Mouse (Mus musculus) heart, embryonic 14.5 days (tissue): ENCODE measurements around the gene Gucy2d. TPM values are rescaled to one million over a fixed set of nuclear protein-coding genes. Genes with fewer than 3 reads are reported as not detected.

Source experiments
- ATAC-seq: fragments of 200-750 bp; cut with Nextera tagmentation; 2 replicates; pipeline ENCODE4 v1.8.0; 2017; ENCODE audit warnings: low read depth, moderate TSS enrichment; ENCODE audit not compliant: insufficient number of reproducible peaks, insufficient read depth, low FRiP score
- H3K27ac ChIP-seq, 2 experiments: fragments of 200-500 bp in 1 of 2; fragments of 300-500 bp in 1 of 2; sonication (generic) in 1 of 2; replicated peaks in 1 of 2; 2 replicates each; pipeline ENCODE4 v1.5.1; 2012 to 2014; ENCODE audit warnings: low read depth in 2 of 2, low read length in 2 of 2, control low read depth in 1 of 2, mild to moderate bottlenecking in 1 of 2, mixed read lengths in 1 of 2; ENCODE audit not compliant: control insufficient read depth in 1 of 2, insufficient read depth in 1 of 2
- H3K27me3 ChIP-seq: fragments of 300-500 bp; sonication (generic); 2 replicates; pipeline ENCODE4 v1.6.1; 2014; ENCODE audit warnings: mild to moderate bottlenecking, low read length, control low read depth; ENCODE audit not compliant: control insufficient read depth, insufficient read depth
- H3K36me3 ChIP-seq: fragments of 300-500 bp; sonication (generic); 2 replicates; pipeline ENCODE4 v1.6.1; 2014; ENCODE audit warnings: mild to moderate bottlenecking, control low read depth, low read length, mixed read lengths; ENCODE audit not compliant: control insufficient read depth, insufficient read depth
- H3K4me1 ChIP-seq, 2 experiments: fragments of 200-500 bp in 1 of 2; fragments of 300-500 bp in 1 of 2; sonication (generic) in 1 of 2; 2 replicates each; pipeline ENCODE4 v1.6.1; 2012 to 2014; ENCODE audit warnings: low read length in 2 of 2, control low read depth in 1 of 2, mixed read lengths in 1 of 2; ENCODE audit not compliant: control insufficient read depth in 2 of 2, insufficient read depth in 2 of 2
- H3K4me2 ChIP-seq: fragments of 300-500 bp; sonication (generic); 2 replicates; pipeline ENCODE4 v1.6.1; 2014; ENCODE audit warnings: mild to moderate bottlenecking, low read length
- H3K4me3 ChIP-seq, 2 experiments: fragments of 200-500 bp in 1 of 2; fragments of 300-500 bp in 1 of 2; sonication (generic) in 1 of 2; 2 replicates each; pipeline ENCODE4 v1.5.1; 2012 to 2014; ENCODE audit warnings: low read length in 2 of 2, mild to moderate bottlenecking in 2 of 2, control low read depth in 1 of 2, low read depth in 1 of 2, moderate library complexity in 1 of 2; ENCODE audit not compliant: control insufficient read depth in 1 of 2, insufficient read depth in 1 of 2
- H3K9ac ChIP-seq: fragments of 300-500 bp; sonication (generic); 2 replicates; pipeline ENCODE4 v1.6.1; 2014; ENCODE audit warnings: mild to moderate bottlenecking, low read length
- H3K9me3 ChIP-seq: fragments of 300-500 bp; sonication (generic); 2 replicates; pipeline ENCODE4 v1.6.1; 2016; ENCODE audit warnings: low read length, control low read depth; ENCODE audit not compliant: control insufficient read depth
- WGBS: fragments of 180-500 bp; shearing (Covaris S2); extraction: QIAGEN DNeasy Blood & Tissue Kit; methylation state at CpG from one replicate; pipeline ENCODE4 v1.1.7; 2014; 5-methylcytosine and 5-hydroxymethylcytosine counted together
- polyA plus RNA-seq: library from polyadenylated mRNA; unstranded; fragments of >200 nt; fragmentation: Nextera tagmentation; extraction: Ambion mirVana; gene quantifications from 2 replicates; pipeline ENCODE4 v1.2.1, GENCODE M21; 2014

Gene Gucy2d
- polyA plus RNA-seq, 1 experiment from 2014 or later, result not detected

GRCm38 (mm10) chr7:98490328-98490727 is 50.1 kb downstream of the Gucy2d start:
- H3K9ac ChIP-seq, result peak overlapping the region; percentile 48
- peak overlapping the region; percentile 93 for H3K4me2 ChIP-seq
- no peak for ATAC-seq
- H3K9me3 ChIP-seq, result no peaks in the 10 kb centered on the region
- peaks cover 4% of the 10 kb centered on the region; the same call in 1 of the 2 replicates for H3K36me3 ChIP-seq
- peaks cover 3% of the 10 kb centered on the region; the same call in 1 of the 2 replicates for H3K27me3 ChIP-seq
- peaks cover 28 to 43% of the 10 kb centered on the region in 2 experiments for H3K4me1 ChIP-seq
- peak overlapping the region; percentile 42 to 61 for H3K4me3 ChIP-seq
- 54% methylated on average over 4 of the region's 4 CpGs for WGBS
- H3K27ac ChIP-seq, result no peak overlapping the region

DNA sequence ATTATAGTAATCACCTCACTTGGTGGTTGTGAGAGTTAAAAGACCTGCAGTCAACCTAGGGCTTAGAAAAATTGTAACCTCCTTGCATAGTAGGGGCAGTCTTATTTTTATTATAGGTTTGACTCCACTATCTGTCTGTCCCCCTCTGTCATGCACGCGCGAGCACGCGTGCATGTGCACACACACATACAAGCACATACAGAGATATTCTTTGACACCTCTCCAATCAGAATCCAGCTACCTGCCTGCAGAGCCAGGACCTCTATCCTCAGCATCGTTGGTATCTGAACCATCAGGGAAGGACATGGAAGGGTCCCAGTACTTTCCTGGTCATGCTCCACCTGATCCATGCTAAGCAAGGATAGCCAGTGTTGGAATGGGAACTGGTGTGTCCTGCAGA is 50.7 kb downstream of the Gucy2d start:
- Histone ChIP-seq H3K9ac (0 out of 2 replicates have a peak overlapping the region, but pooled peaks have one; percentile 48), H3K27me3 (peaks cover 3% of the 10 kb centered on the region; the same call in 1 of the 2 replicates), H3K36me3 (peaks cover 7% of the 10 kb centered on the region; the same call in 1 of the 2 replicates), H3K4me2 (peak overlapping the region; percentile 93), H3K4me3 (0 out of 4 replicates have a peak overlapping the region, but pooled peaks of 1 of the 2 experiments have one; percentile 42), H3K27ac (no peak overlapping the region), H3K4me1 (peaks cover 24 to 37% of the 10 kb centered on the region in 2 experiments), H3K9me3 (no peaks in the 10 kb centered on the region)
- no peak for ATAC-seq
- 89% methylated on average over 6 of the region's 6 CpGs for WGBS

DNA sequence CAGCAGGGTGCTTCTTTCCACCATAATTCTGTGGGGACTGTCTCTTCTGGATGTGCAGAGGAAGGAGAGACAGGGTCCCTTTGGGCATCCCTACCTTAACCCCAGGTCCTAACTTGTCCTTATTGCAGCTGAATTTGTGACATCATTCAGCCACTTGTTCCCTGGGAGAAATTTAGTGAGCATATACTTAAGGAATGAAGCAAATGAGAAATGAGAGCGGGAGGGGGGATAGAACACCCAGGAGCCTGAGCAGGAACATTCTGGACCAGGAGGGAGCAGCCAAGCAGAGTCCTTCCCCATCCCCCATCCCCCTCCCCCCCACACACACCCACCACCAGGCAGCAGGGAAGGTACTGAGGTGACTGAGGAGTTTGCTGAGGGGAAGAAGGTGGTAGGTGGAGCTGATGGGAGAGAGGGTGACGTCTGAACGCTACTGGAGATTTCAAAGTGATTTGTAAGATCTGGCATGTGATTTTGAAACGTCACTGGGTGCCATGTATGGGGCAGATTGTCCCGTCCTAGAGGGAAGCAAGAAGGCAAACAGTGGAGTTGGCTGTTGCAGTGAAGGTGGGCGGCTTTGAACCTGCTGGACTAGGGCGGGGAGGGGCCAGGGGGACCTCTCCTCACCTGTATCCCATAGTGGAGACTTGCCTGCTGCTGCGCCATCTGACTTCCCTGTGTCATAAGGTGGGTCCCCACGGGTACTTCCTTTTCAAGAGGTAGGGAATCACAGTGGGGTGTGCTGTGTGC is 51.4 kb downstream of the Gucy2d start:
- peak overlapping the region; percentile 93 for H3K4me2 ChIP-seq
- no peak overlapping the region; the same call in 1 of the 2 replicates for H3K9ac ChIP-seq
- 69% methylated on average over 9 of the region's 9 CpGs for WGBS
- no peak for ATAC-seq
- peaks cover 21 to 31% of the 10 kb centered on the region in 2 experiments for H3K4me1 ChIP-seq
- no peak overlapping the region for H3K27ac ChIP-seq
- H3K27me3 ChIP-seq, result peaks cover 3% of the 10 kb centered on the region; the same call in 1 of the 2 replicates
- no peaks in the 10 kb centered on the region for H3K9me3 ChIP-seq
- no peak overlapping the region for H3K4me3 ChIP-seq
- H3K36me3 ChIP-seq, result peaks cover 7% of the 10 kb centered on the region; the same call in 1 of the 2 replicates

GRCm38 (mm10) chr7:98492331-98492730 is 52.1 kb downstream of the Gucy2d start:
- ATAC-seq, result no peak
- WGBS, result 57% methylated on average over 5 of the region's 5 CpGs
- Histone ChIP-seq H3K36me3 (peaks cover 7% of the 10 kb centered on the region; the same call in 1 of the 2 replicates), H3K9me3 (no peaks in the 10 kb centered on the region), H3K4me2 (peak overlapping the region; percentile 36), H3K4me1 (peaks cover 21 to 30% of the 10 kb centered on the region in 2 experiments), H3K27me3 (peaks cover 3% of the 10 kb centered on the region; the same call in 1 of the 2 replicates), H3K27ac (no peak overlapping the region), H3K9ac (no peak overlapping the region; the same call in 1 of the 2 replicates), H3K4me3 (no peak overlapping the region)

- Histone ChIP-seq H3K27me3 (peaks cover 3% of the 10 kb centered on the region; the same call in 1 of the 2 replicates), H3K36me3 (peaks cover 9% of the 10 kb centered on the region; the same call in 1 of the 2 replicates), H3K9ac (no peak overlapping the region), H3K4me2 (no peak overlapping the region), H3K9me3 (no peaks in the 10 kb centered on the region), H3K4me1 (peaks cover 21 to 30% of the 10 kb centered on the region in 2 experiments), H3K4me3 (no peak overlapping the region), H3K27ac (no peak overlapping the region)
- 36% methylated on average over 2 of the region's 2 CpGs for WGBS
- ATAC-seq, result no peak
Measured at GRCm38 (mm10) chr7:98493307-98493706, 53.1 kb downstream of the Gucy2d start.

DNA sequence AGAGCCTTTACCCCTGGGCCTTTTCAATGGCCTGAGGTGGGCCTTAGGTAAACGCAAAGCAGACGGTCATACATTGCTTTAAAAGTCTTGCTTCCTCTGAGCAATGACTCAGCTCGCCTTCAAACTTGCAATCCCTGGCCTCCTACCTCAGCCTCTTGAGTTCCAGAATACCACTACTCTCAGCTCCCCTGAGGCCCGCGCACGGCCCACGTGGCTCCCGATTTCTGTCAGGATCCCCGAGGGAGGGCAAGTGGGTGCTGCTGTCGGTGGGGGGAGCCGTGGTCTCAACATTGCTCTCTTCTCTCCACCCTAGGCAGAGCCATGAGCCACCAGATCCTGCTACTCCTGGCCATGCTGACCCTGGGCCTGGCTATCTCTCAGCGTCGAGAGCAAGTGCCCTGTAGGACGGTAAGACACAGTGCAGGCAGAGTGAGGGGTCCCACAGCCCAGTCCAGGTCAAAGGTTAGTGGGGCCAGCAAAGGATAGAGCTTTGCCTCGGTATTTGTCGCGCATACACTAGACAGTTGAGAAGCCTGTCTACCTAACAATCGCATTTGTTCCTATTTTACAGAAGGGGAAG is 53.8 kb downstream of the Gucy2d start:
- ATAC-seq, result no peak
- Histone ChIP-seq H3K4me3 (no peak overlapping the region), H3K9ac (no peak overlapping the region), H3K9me3 (no peaks in the 10 kb centered on the region), H3K4me2 (no peak overlapping the region), H3K27me3 (peaks cover 3% of the 10 kb centered on the region; the same call in 1 of the 2 replicates), H3K36me3 (peaks cover 13% of the 10 kb centered on the region; the same call in 1 of the 2 replicates), H3K27ac (no peak overlapping the region), H3K4me1 (peaks cover 21 to 28% of the 10 kb centered on the region in 2 experiments)
- 53% methylated on average over 18 of the region's 18 CpGs for WGBS

DNA sequence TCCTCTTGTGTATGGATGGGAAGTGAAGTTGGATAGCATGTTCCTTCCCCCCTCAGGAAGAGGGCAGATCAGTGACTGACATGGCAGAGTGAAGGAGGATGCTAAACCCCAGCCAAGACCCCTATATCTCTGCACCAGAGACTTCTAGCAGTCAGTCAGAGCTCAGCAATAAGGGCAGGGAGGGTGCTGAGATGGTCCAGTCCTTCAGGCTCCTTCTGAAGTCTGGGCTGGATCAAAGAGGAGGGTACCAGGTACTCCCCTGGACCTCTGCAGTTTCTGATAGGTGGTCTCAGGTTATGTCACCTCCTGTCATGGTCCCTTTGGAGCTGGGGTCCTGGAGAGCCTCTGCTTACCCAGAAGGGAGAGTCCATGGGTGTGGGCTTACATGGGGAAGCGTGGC is 55.4 kb downstream of the Gucy2d start:
- ATAC-seq, result no peak
- Histone ChIP-seq H3K9ac (no peak overlapping the region), H3K4me2 (no peak overlapping the region), H3K9me3 (no peaks in the 10 kb centered on the region), H3K4me3 (no peak overlapping the region), H3K4me1 (peaks cover 17 to 33% of the 10 kb centered on the region in 2 experiments), H3K27ac (no peak overlapping the region), H3K36me3 (peaks cover 19% of the 10 kb centered on the region; the same call in 1 of the 2 replicates), H3K27me3 (0 out of 2 replicates have a peak, but pooled peaks cover 4% of the 10 kb centered on the region)
- WGBS, result 100% methylated on average over 1 of the region's 1 CpGs
